19 mouse cellular contexts compared by ENCODE assay signal in genomic region chr19:49375754-49376619, GRCm38 (mm10).
DNase-seq lines count a peak whose midpoint lies in the region; ATAC-seq and TF ChIP-seq lines count a peak whose summit lies in the region.
"Had no signal": no experiment of that assay in that cellular context is flagged by ENCODE, and none has a peak within 500 bp of the region (broad histone marks: within the 10 kb centered on the region; RNA-seq: fewer than 3 reads in every experiment).

No protein-coding gene starts in this region.

- H3K36me3 ChIP-seq in kidney, embryonic 15.5 days: no peaks in the 10 kb centered on the region
- no peaks in the 10 kb centered on the region for H3K36me3 ChIP-seq in lung, embryonic 14.5 days (ENCODE audit: insufficient read depth)
- H3K36me3 ChIP-seq: embryonic facial prominence, embryonic 13.5 days; forebrain, embryonic 12.5 days; heart, embryonic 10.5 days; hindbrain, embryonic 10.5 days had no signal

- H3K4me3 ChIP-seq in kidney, embryonic 15.5 days (replicated peaks): no peak overlapping the region
- H3K4me3 ChIP-seq in lung, embryonic 14.5 days (ENCODE audit: low read depth, low read length): no peak overlapping the region
- no peak overlapping the region for H3K4me3 ChIP-seq in lung, adult 2 months (replicated peaks; ENCODE audit: extremely low read depth, low read depth, low read length)
- H3K4me3 ChIP-seq: embryonic facial prominence, embryonic 13.5 days; forebrain, embryonic 12.5 days; heart, embryonic 10.5 days; hindbrain, embryonic 10.5 days had no signal

- H3K9me3 ChIP-seq in kidney, embryonic 15.5 days (replicated peaks): no peaks in the 10 kb centered on the region
- no peaks in the 10 kb centered on the region for H3K9me3 ChIP-seq in lung, embryonic 14.5 days (ENCODE audit: low read depth, low read length)
- H3K9me3 ChIP-seq: embryonic facial prominence, embryonic 13.5 days; forebrain, embryonic 12.5 days; heart, embryonic 10.5 days; hindbrain, embryonic 10.5 days had no signal

- H3K4me1 ChIP-seq in kidney, embryonic 15.5 days: no peaks in the 10 kb centered on the region
- no peaks in the 10 kb centered on the region for H3K4me1 ChIP-seq in lung, embryonic 14.5 days (ENCODE audit: insufficient read depth)
- no peaks in the 10 kb centered on the region for H3K4me1 ChIP-seq in lung, adult 2 months (ENCODE audit: control insufficient read depth, insufficient read depth, low read length)
- H3K4me1 ChIP-seq: embryonic facial prominence, embryonic 13.5 days; forebrain, embryonic 12.5 days; heart, embryonic 10.5 days; hindbrain, embryonic 10.5 days had no signal

- ATAC-seq in kidney, embryonic 15.5 days (replicated peaks; ENCODE audit: low FRiP score): no peak
- peak; percentile 84 for ATAC-seq in lung, embryonic 14.5 days (ENCODE audit: insufficient read depth)
- ATAC-seq: forebrain, embryonic 16.5 days had no signal

- peak overlapping the region; percentile 37; the same call in 1 of the 2 replicates for H3K27ac ChIP-seq in kidney, embryonic 15.5 days
- H3K27ac ChIP-seq in lung, embryonic 14.5 days (ENCODE audit: low read depth): peak overlapping the region; percentile 12; the same call in 1 of the 2 replicates
- H3K27ac ChIP-seq: embryonic facial prominence, embryonic 13.5 days; forebrain, embryonic 12.5 days; heart, embryonic 10.5 days; hindbrain, embryonic 10.5 days had no signal

- no peak overlapping the region for H3K9ac ChIP-seq in kidney, embryonic 15.5 days
- H3K9ac ChIP-seq in lung, embryonic 14.5 days: no peak overlapping the region
- H3K9ac ChIP-seq: embryonic facial prominence, embryonic 13.5 days; forebrain, embryonic 12.5 days had no signal

- no peak overlapping the region for H3K4me2 ChIP-seq in kidney, embryonic 15.5 days
- no peak overlapping the region for H3K4me2 ChIP-seq in lung, embryonic 14.5 days
- H3K4me2 ChIP-seq: embryonic facial prominence, embryonic 13.5 days; forebrain, embryonic 12.5 days had no signal

- TF ChIP-seq CTCF in lung, embryonic 14.5 days (IDR thresholded peaks at IDR 0.05; ENCODE audit: low read depth): no peak
- TF ChIP-seq CTCF in lung, adult 2 months (IDR thresholded peaks at IDR 0.05; ENCODE audit: insufficient read depth, low read length): no peak

- TF ChIP-seq POLR2A in lung, adult 2 months (IDR thresholded peaks at IDR 0.05; ENCODE audit: borderline replicate concordance, extremely low read depth, low read depth, low read length): no peak

- DNase-seq in kidney, adult 9 months: no peak
- peak; percentile 10 for DNase-seq in kidney, postnatal 14 days
- DNase-seq in kidney, adult 18-20 months: no peak
- DNase-seq in lung, embryonic 14.5 days: peak; percentile 64
- no peak for DNase-seq in lung, postnatal 25 days (ENCODE audit: low spot score)
- DNase-seq in lung, postnatal 10 days: peak; percentile 34
- DNase-seq in lung, adult 2 months: no peak
- DNase-seq: adrenal gland, postnatal 14 days; cerebellum, adult 18-20 months; cerebellum, adult 9-11 months; cerebellum, postnatal 36 days; gastrocnemius, postnatal 10 days; heart, postnatal 14 days had no signal

- no peaks in the 10 kb centered on the region for H3K27me3 ChIP-seq in kidney, embryonic 15.5 days
- H3K27me3 ChIP-seq in lung, embryonic 14.5 days (ENCODE audit: insufficient read depth, low read length): no peaks in the 10 kb centered on the region
- H3K27me3 ChIP-seq: embryonic facial prominence, embryonic 13.5 days; forebrain, embryonic 12.5 days had no signal

- 50% methylated on average over 1 of the region's 1 CpGs for WGBS in kidney, embryonic 15.5 days
- WGBS in lung, embryonic 14.5 days: 27% methylated on average over 1 of the region's 1 CpGs
- WGBS in lung, adult 2 months: 32% methylated on average over 1 of the region's 1 CpGs

Comparison
In these comparisons a context has a peak if more than half of its experiments do, and no peak if none do; other contexts are left out.
1. DNase-seq: peak in kidney, postnatal 14 days (single experiment), lung, embryonic 14.5 days (single experiment) and lung, postnatal 10 days (single experiment); none in kidney, adult 9 months (single experiment), kidney, adult 18-20 months (single experiment), lung, postnatal 25 days (single experiment) and lung, adult 2 months (single experiment).